Mouse (Mus musculus): ENCODE results near the gene Hlcs. TPM values are rescaled to one million over a fixed set of nuclear protein-coding genes. Genes with fewer than 3 reads are reported as not detected.

Gene Hlcs
- total RNA-seq, 1 experiment from 2014 or later = 11.6 TPM

DNA sequence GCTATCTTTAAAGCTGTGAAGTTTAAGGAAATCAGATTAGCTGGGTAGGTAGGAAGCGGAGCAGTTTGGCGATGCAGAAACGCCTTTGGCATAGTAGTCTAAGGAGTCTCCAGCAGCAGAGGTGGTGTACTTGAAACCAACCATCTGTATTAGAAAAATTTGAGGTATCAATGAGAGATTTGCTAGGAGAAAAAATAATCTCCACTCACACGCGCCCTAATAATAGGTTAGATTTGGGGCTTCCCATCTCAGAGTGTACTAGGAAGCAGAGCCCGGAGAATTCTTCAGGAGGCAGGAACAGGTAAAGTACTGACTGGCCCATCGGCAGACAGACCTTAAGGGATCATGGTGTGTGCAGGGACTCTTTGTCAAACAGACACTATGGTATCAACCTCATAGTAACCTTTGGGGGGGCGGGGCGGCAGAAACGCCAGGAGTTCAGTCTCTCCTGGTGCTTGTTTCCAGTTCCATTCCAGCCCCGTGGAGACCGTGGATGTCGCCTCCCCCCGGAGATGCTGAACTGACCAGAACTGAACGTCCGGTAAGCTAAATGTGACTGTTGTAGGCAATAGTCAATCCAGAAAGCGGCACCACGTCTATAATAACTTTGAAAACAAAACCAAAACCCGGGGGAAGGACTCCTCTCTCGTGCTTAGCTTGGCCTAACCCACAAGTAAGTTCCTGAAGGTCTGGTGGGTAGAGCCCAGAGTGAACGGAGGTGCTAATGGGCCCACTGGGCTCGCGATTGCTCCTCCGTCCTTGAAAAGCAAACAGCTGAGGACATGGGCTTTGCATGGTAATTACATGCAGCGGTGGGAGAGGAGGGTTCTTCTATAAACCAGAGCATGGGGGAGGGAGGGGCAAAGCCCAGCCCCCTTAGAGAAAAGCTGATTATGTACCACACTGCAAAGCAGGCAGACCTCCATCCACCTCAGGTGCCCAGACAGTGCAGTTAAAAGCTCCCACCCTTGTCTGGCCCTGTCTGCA, 15.8 kb upstream of the Hlcs start:
- DNase-seq = no peak

DNA sequence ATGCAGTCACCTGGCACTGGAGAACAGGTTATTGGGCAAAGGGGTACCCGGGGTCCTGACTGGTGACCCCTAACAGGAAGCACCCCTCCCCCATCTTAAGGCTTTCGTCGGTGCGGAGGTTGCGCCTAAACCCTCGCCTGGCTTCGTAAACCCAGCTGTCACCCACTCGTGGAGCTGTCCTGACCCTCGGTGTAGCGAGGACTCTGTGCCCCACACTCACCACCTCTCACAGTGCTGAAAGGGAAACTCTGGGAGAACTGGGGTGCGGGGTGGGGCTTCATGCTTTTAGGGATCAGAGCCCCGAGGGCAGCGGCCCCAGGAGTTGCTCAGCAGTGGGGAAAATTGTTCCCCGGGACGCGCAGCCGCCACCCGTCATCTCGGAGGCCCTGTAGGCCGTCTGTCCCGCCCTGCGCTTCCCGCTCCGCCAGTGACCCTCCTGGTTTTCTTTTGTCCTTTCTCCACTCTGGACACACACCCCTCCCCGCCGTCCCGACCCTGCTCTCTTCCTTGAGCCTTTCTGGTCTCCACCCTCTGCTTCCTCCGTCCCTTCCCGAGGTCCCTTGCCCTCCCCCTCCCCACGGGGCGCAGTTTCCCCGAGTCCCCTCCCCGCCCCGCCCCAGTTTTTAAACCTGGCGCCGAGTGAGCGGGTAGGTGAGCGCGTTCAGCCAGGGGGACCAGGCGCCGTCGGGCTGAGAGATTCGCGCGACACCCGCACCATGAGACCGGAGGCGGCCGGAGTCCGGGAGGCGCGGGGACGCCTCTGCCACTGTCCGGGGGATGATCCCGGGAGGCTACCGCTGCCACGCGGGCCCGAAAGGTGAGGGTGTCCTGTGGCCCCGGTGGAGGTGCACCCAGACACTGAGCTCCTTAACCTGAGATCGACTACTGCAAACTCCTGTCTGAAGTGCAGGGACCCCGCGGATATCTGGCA, 14.7 kb upstream of the Hlcs start, which contains the start of gene Ripply3:
Gene Ripply3, plus strand, starts transcription at position 640 of the 931 bp plus-strand sequence.
- peak; percentile 79 for DNase-seq

DNA sequence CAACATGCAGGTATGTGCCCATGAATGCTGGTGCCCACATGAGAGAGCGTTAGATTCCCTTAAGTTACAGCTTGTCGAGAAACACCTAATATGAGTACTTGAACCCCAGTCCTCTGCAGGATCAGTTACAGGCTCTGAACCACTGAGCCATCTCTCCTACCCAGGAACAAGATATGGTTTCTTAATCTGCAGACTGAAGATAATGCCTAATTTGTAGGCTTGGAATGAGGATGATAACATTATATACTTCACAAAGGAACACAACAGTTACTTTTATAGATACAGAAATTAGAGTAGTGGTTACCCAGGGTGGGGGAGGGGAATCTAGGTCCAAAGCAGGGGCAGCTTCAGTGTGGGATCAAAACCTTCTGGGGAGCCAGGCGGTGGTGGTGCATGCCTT, 12.6 kb upstream of the Hlcs start:
- no peak for DNase-seq

DNA sequence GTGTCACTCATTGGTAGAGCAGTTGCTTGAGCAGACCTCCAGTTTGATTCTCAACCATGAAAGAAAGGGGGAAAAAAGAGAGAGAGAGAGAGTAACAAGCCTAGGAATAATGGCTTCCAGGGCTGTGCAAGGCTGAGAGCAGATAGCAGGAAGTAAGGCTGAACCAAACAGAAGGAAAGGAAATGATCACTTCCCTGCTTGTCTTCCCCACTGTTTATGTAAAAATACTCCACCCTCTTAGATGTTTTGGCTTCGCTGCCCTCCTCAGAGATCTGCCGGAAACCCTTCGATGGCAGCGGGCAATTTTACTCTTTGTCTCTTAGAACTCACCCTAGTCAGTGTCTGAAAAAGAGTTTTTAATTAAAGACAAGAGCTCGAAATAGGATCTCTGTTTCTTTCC, 10.3 kb upstream of the Hlcs start:
- DNase-seq = no peak

DNA sequence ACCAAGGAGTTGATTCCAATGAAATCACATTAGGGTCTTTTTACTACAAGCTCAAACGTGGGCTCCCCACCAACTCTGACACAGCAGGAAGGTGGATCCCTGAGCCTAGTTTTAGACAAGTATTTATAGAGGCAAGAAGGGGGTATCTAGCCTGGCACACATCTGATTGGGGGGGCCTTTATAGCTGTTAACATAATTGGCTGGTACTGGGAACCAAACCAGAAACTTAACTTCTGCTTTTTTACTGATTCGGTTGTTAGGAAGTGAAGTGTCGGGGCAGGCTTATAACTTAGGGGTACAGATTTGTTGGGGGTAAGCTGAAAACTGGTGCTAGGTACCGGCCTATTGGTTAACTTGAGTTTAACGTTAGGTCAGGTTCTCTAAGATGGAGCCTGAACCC, 6.9 kb upstream of the Hlcs start:
- no peak for DNase-seq

DNA sequence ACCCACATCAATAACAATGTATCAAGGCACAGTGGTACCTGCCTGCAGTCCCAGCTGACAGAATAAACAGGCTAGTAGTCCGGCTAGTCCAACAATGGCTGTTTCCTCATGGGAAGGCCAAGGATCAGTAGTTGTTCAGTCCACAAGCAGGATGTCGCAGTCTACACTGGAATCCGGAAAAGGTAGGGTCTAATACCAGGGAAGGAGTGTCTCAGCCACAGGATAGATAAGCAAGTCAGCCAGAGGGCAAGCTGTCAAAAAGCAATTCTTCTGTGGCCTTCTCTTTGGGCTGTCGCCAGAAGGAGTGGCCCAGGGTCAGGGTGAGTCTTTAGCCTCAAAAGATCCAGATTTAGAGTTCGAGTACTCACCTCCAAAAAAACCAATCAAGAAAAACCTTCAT, 4.4 kb upstream of the Hlcs start:
- DNase-seq = peak; percentile 60

DNA sequence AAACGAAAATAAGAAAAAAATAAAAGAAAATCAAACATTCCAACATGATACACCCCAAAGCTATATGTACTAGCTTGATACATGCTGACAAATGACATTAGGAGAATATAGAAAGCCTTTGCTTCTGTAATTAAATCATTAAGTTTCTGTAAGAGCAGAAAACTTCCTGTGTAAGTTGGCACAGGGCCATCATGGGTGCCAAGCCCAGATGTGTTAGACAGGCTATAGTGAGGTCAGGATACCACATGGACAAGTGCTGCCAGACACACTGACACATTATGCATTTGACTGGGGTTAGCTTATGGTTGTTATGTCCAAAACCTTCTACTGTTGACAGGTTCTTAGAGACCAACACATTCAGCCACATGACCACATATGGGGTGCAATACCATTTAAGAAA, 1.8 kb upstream of the Hlcs start:
- DNase-seq = no peak

DNA sequence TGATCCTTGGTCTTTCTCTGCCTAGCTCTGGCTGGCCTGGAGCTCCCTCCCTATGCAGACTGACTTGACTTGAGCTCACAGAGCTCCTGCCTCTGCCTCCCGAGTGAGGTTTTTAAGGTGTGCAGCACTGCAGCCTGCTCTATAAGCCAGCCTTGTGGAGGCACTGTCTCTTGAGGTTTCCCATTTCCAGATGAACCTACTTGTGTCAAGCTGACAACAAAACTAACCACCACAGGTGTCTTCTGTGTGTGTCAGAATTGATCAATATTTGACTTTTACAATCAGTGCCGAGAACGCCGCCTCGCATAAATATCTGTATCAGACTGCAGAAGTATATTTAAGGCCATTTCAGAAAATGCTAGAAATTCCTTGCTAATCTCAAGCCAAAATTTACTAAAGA, 1.3 kb upstream of the Hlcs start:
- no peak for DNase-seq

DNA sequence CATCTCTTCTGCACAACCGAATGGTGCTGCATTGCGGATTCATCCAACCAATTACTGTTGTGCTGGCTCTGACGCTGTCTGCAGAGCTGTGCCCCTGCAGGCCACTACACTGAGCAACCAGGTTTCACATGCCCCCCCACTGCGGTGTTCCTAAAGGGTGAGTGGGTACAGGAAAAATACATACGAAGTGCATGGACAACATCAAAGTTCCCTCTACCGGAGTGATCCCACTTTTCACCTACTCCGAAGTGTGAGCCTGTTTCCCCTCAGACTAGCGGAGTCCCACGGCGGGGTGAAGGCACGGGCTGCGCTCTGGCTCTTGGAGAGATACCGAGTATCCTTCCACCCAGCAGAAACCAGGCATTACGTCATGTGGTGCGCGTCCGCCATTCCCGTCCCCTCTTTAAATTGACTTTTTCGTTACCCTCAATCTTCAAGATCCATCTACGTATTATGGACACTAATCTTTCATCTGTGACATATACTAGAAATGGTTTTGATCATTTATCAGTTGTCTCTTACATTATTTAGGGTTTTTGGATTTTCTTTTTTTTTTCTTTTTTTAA, 625 bp downstream of the Hlcs start:
- peak; percentile 89 for DNase-seq

DNA sequence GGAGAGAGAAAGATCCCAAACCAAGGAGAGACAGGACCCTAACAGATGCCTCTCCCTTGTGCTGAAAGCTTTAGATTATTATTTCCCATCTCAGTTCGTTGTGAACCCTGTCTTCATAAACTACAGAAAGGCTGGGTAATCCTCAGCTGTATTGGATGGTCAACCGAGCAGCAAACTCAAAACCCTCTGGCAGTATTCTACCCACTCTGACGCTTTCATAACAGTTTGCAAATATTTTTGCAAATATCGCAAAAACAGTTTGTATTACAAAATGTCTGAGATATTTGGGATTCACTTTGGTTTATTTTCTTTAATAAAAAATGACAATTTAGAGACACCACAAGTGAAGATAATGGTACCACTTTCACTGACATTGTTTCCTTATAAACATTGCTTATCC, 1.4 kb downstream of the Hlcs start:
- DNase-seq = no peak

DNA sequence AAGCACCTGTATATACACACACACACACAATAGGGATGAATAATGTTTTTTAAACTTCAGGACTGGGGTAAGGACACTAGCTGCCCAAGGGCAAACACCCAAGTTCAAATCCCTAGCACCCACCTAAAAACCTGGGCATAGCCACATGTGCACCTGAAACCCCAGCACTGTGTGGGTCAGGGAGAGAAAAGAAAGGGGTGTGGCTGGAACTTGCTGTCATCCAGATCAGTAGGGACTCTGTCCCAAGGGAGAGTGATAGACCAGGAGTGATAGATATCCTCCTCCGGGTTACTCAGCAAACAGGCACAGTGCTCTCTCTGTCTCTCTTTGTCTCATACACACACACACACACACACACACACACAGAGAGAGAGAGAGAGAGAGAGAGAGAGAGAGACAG, 2.0 kb downstream of the Hlcs start:
- DNase-seq = no peak

DNA sequence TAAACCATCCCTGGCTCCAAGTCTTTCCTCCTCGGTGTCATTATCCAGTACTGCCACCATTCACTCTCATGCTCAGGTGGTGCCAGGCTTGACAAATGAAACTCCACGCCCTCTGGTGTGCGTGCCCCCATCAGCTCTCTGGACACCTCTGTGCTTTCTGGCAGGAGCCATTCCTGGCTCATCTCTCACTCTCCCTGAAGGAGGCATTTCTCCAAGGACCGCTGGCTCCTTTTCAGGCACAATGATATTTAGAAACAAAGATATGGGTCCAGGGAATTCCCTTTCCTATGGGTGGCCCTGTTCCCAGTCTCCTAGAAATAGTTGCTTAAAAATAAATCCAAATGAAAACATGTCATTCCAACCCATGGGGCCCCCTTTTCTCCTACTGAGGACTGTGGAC, 4.3 kb downstream of the Hlcs start:
- peak; percentile 22 for DNase-seq

DNA sequence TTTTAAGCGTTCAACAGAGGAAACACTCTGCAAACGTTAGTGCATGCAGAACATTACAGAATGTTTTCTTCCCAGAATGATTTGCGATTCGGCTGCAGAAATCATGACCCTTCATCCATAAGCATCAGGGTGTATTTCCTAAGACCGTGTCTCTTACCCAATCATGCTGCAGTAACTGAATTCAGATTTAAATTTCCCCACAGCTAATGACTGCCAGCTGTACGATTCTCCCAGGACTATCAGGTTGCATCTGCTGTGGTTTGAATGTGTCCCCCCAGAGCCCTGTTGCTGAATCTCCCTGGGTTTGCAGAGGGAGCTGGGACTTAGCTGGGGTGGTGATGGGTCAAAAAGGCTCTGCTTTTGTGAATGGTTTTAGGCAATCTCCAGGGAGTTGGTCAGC, 5.4 kb downstream of the Hlcs start:
- peak; percentile 19 for DNase-seq

DNA sequence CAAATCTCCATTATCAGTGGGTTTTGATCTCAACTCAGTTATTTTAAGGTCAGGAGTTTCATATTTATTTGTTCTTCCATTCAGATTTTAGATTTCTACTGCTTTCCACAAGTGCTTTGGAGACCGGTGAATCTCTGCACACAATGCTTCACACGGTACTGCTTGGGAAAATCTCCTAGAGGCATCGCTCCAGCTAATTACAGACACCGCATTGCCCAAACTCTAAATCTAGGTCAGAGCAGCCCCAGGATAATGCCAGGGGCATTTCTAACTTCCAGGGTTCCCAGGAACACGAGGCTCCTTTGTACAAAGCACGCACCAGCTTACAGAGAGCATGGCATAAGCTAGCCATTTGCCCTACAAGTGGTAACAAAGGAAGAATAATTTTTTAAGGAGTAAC, 5.8 kb downstream of the Hlcs start:
- DNase-seq = peak; percentile 29

DNA sequence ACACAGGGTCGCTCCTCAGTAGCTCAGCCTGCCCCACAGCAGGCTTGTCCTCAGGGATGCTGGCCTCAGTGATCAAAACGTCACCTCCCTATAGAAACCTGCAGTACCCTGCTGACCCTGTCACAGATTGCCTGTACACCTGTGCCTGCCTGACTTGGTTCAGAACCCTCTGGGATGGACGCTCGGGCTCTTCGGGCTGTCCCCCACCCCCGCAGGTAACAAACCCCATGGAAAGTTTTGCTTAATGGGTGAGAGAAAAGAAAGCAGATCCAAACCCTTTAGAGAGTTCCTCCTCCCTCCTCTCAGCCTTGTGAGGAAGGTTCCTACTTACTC, 10.2 kb downstream of the Hlcs start:
- DNase-seq = no peak

DNA sequence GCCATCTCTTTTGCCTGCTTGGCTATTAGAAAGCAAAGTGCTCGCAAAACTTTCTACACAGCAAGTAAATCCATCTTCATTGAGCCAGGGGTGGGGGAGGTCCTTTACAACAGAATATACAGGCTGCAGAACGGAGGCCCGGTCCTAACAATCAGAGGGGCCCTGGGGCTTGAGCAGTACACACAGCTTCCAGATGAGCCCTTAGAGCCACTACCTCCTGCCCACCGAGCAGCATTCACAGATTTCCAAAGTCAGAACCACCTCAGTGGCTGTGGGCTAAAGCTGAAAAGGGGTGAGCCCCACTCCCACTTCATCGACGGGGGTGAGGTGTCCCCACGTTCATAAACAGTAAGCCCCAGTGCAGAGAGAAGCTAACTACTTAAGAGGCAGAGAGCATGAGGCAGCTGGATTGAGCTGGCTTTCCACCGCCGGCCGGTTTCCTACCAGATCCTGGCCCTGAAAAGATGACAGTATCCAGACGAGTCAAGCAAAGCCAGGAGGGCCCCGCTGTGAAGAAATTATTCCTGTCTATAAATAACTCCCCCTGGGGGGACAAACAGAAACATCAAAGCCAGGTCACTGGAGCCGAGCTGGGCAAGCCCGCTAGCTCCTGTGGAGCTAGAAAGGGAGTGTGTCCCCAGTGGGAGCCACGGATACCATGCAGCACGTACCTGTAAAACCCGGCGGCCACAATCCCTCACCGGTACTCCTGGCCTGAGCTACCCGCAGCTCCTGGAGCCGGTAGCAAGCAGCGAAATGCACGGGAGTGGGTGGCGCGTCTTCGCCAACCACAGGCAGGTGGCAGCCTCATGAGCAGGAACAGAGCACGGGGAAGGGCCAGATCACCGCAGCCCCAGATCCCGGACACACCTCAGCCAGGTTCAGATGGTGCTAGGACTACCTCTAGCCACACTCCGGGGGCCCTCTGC, 10.8 kb downstream of the Hlcs start:
- DNase-seq = peak; percentile 59

DNA sequence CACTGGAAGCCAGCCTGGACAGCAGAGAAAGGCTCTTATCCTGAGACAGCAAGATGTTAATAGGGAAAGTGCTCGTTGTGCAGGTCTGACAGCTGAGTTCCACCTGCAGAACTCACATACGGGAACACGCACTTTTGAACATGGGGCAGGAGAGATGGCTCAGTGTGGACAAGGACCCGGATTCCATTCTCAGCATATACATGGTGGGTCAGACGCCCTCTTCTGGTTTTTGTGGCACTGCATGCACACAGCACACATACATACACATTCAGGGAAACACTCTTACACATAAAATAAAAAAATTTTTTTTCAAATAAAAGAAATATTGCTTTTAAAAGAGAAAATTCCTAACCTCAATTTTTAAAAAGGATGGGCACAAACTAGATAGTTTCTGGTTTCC, 11.7 kb downstream of the Hlcs start:
- DNase-seq = no peak

DNA sequence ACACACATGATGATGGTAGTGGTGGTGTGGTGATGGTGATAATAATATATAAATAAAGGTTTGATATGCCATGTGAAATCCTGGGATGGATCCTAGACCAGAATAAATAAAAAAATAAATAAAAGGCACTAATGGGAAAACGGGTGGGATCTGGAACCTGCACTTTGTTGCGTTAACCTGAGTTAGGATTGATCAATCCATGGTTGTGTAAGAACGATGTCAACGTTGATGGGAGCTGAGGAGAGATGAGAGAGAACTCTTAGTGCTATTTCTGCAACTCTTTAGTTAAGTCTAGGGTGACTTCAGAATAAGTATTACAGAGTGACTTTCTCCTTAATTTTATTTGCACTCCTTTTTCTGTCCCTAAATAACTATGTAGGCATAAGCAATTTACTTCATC, 12.2 kb downstream of the Hlcs start:
- DNase-seq = no peak

DNA sequence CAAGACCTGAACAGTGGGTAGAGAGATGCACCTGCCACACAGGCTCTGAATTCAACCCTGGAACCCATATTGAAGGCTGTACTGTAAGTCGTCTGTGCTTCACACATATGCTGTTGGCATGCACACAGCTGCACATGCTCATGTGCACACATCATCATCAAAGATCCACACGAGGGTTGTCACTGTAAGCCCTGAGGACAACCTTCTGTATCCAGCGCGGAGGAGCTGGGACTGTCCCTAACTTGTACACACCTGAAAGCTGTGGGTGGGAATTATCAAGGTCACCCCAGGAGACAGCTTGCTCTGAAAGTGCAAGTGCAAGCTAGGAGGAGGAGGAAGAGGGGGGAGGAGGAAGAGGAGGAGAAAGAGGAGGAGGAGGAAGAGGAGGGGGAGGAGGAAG, 14.2 kb downstream of the Hlcs start:
- no peak for DNase-seq

DNA sequence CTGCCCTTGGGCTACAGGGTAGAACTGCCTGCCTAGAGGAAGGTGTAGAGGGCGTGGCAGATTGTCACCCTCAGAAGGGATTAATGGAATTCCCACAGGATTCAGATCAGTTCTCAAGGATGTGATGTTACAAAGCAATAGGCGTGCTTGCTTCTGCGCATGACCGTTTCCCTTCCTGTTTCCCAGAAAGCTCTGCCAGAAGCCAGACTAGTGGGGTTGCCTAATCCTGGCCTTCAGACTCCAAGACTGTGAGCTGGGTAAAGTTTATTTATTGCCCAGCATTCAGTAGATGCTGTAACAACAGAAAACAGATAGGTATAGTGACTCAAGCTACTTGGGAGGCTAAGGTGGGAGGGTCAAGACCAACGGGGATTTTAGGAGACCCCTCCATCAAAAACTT, 15.3 kb downstream of the Hlcs start:
- peak; percentile 35 for DNase-seq

DNA sequence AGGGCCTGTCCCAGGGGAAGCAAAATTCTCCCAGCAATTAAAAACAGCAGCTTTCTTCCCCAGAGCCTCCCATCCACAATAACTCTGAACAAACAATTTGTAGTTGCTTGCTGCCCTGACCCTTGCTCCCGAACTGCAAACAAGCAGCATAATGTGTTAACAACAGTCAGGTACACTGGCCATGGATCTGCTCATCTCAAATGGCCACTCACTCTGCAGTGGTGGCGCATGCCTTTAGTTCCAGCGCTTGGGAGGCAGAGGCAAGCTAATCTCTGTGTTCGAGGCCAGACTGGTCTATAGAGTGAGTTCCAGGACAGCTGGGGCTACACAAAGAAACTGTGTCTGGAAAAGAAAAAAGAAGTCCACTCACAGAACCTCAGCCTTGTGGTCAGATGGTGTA, 22.2 kb downstream of the Hlcs start:
- no peak for DNase-seq

Measured in adrenal gland, postnatal 14 days (tissue).